Mouse (Mus musculus): ENCODE measurements around the gene Senp1. TPM values are rescaled to one million over a fixed set of nuclear protein-coding genes. Genes with fewer than 3 reads are reported as not detected.

The Senp1 gene
- total and polyA plus RNA-seq, 3 experiments, result 5.3 to 10.0 (median 9.8) TPM

- no peak overlapping the region for H3K27ac ChIP-seq
- H3K27me3 ChIP-seq (ENCODE audit: control insufficient read depth, insufficient read depth, low read length), result no peaks in the 10 kb centered on the region
- no peaks in the 10 kb centered on the region for H3K79me2 ChIP-seq (replicated peaks; ENCODE audit: control insufficient read depth, insufficient read depth, low read length)
- H3K36me3 ChIP-seq (ENCODE audit: control insufficient read depth, insufficient read depth, low read length), result no peaks in the 10 kb centered on the region
- no peak for DNase-seq
- no peak for TF ChIP-seq POLR2A (IDR thresholded peaks at IDR 0.05; ENCODE audit: insufficient read depth, low read depth, low read length)
- no peak for TF ChIP-seq CTCF (IDR thresholded peaks at IDR 0.05)
- no peak for TF ChIP-seq EP300 (IDR thresholded peaks at IDR 0.05; ENCODE audit: insufficient read depth, low read depth, low read length)
- WGBS, result 76% methylated on average over 6 of the region's 6 CpGs
- intact Hi-C loops (cut with DNase I), result no loop called here
- no peak overlapping the region for H3K9ac ChIP-seq (ENCODE audit: low read depth, low read length)
- no peak overlapping the region for H3K4me3 ChIP-seq
- H3K4me1 ChIP-seq (ENCODE audit: control insufficient read depth, insufficient read depth, low read length), result no peaks in the 10 kb centered on the region
Measured at GRCm38 (mm10) chr15:98012810-98013209, 80.7 kb downstream of the Senp1 start.

DNA sequence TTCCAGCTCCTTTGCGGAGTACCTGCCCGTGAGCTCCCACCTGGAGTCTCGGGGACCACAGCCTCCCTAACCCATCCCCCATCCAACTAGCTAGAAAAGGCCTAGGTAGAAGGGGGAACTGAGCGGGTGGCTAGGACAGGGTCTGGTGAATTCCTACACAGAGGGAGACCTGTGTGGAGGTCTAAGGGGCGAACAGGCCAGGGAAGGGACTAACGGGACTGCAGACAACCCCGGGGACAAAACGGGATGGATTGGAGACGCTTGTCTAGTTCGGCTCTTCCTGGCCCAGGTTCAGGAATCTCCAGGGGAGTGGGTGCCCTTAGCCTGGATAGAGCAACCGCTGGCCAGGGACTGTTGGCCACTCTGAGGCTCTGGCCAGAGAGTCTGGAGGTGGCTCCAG is 88.4 kb downstream of the Senp1 start:
- Histone ChIP-seq H3K36me3 (ENCODE audit: control insufficient read depth, insufficient read depth, low read length) (no peaks in the 10 kb centered on the region), H3K79me2 (replicated peaks; ENCODE audit: control insufficient read depth, insufficient read depth, low read length) (no peaks in the 10 kb centered on the region), H3K9ac (ENCODE audit: low read depth, low read length) (no peak overlapping the region), H3K4me1 (ENCODE audit: control insufficient read depth, insufficient read depth, low read length) (peaks cover 5% of the 10 kb centered on the region), H3K27me3 (ENCODE audit: control insufficient read depth, insufficient read depth, low read length) (peaks cover 28% of the 10 kb centered on the region), H3K27ac (no peak overlapping the region), H3K4me3 (no peak overlapping the region)
- WGBS, result 23% methylated on average over 11 of the region's 11 CpGs
- TF ChIP-seq POLR2A (IDR thresholded peaks at IDR 0.05; ENCODE audit: insufficient read depth, low read depth, low read length) (no peak), CTCF (IDR thresholded peaks at IDR 0.05) (no peak), EP300 (IDR thresholded peaks at IDR 0.05; ENCODE audit: insufficient read depth, low read depth, low read length) (no peak)
- intact Hi-C loops (cut with DNase I), result no loop called here
- DNase-seq, result no peak

GRCm38 (mm10) chr15:98004740-98005159 is 88.8 kb downstream of the Senp1 start:
- peaks cover 29% of the 10 kb centered on the region for H3K27me3 ChIP-seq (ENCODE audit: control insufficient read depth, insufficient read depth, low read length)

DNA sequence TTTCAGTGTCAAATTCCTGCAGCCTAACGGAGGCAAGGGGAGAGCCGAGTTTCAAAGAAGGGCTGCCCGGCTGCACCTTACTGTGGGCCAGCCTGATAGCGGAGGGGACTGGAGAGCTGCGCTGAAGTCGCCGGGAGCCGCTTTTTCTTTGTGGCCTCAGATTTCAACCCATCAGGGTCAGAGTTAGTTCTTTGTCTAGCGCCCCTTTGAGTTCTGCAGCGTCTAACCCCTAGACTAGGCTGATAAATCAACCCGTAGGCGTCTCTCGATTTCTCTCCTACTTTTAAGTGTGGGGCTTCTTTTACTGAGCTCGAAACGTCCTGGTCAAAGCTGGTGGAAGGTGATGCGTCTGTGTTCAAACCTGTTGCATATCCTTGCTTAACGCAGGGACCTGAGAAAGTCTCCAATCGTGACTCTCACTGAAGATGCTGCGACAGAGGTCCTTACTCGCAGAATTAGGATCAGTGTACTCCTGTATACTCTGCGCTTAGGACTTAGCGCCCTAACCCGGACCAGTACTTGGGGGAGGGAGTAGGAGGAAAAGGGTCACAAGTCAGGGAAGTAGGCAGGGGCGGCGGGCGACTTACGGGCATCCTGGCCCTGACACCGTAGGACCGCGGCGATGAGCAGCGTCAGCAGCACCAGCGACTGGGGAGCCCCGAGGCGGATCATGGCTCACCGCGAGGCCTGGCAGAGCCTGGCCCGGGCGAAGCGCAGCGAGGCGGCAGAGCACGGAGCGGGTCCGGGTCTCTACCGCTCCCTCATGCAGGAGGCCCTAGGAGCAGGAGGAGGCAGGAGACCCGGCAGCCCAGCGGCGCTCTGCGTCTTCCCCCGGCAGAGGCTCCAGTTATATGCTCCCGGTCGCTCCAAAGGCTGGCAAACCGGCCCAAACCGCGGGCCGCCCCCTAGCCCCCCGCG is 89.5 kb downstream of the Senp1 start, which contains the start of gene Col2a1:
Gene Col2a1 (minus strand): TSS at position 874 of the 918 bp plus-strand sequence.
- Histone ChIP-seq H3K27ac (no peak within 1 kb of the TSS), H3K9ac (ENCODE audit: low read depth, low read length) (no peak within 1 kb of the TSS), H3K79me2 (replicated peaks; ENCODE audit: control insufficient read depth, insufficient read depth, low read length) (no peaks in the 10 kb centered on the region), H3K36me3 (ENCODE audit: control insufficient read depth, insufficient read depth, low read length) (no peaks in the 10 kb centered on the region), H3K4me1 (ENCODE audit: control insufficient read depth, insufficient read depth, low read length) (peaks cover 5% of the 10 kb centered on the region), H3K4me3 (no peak within 1 kb of the TSS), H3K27me3 (ENCODE audit: control insufficient read depth, insufficient read depth, low read length) (peaks cover 32% of the 10 kb centered on the region)
- 2% methylated on average over 58 of the region's 59 CpGs for WGBS
- no peak for TF ChIP-seq POLR2A (IDR thresholded peaks at IDR 0.05; ENCODE audit: insufficient read depth, low read depth, low read length)
- TF ChIP-seq EP300 (IDR thresholded peaks at IDR 0.05; ENCODE audit: insufficient read depth, low read depth, low read length), result no peak
- TF ChIP-seq CTCF (IDR thresholded peaks at IDR 0.05), result no peak
- DNase-seq, result no peak
- intact Hi-C loops (cut with DNase I), result no loop called here

More at GRCm38 (mm10) chr15:98004740-98005159, 88.8 kb downstream of the Senp1 start:
- Histone ChIP-seq H3K4me3 (no peak overlapping the region), H3K9ac (ENCODE audit: low read depth, low read length) (no peak overlapping the region), H3K27ac (no peak overlapping the region), H3K79me2 (replicated peaks; ENCODE audit: control insufficient read depth, insufficient read depth, low read length) (no peaks in the 10 kb centered on the region), H3K36me3 (ENCODE audit: control insufficient read depth, insufficient read depth, low read length) (no peaks in the 10 kb centered on the region), H3K4me1 (ENCODE audit: control insufficient read depth, insufficient read depth, low read length) (peaks cover 5% of the 10 kb centered on the region)
- intact Hi-C loops (cut with DNase I), result no loop called here
- TF ChIP-seq POLR2A (IDR thresholded peaks at IDR 0.05; ENCODE audit: insufficient read depth, low read depth, low read length), result no peak
- no peak for TF ChIP-seq EP300 (IDR thresholded peaks at IDR 0.05; ENCODE audit: insufficient read depth, low read depth, low read length)
- no peak for TF ChIP-seq CTCF (IDR thresholded peaks at IDR 0.05)
- no peak for DNase-seq
- 11% methylated on average over 18 of the region's 19 CpGs for WGBS

DNA sequence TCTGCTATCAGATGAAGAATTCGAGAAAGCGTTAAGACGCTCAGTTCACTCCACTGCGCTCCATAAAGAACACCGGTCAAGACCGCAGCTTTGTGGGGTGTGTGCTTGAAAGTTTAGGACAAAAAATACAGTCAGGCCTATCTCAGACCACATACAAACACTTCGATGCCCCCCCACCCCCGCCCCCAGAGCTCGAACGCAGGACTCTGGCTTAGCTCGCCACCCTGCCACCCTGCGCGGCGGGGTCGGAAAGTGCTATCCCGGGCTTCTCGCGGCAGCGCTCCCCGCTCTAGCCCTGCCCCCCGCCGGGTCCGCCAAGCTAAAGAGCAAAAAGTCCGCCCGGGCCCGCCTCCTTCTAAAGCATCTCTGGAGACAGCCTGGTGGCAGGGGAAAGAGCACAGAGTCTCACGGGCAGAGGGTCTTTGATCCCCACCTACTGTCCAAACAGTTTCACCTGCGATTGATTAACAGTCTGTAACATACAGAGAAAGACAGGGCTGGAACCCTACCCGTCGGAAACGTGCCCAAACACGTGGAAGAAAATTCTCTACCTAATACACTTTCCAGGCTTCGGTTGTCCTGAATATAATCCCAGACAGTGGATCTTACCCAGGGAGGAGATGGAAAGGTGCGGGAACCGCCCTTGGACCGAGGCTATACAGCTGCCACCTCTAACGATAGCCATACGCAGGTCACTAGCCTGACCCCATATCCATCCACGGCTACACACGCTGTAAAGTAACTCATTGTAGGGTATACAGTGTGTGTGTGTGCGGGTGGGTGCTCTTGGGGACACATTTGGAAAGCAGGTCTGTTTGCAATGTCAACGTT is 90.3 kb downstream of the Senp1 start:
- Histone ChIP-seq H3K4me1 (ENCODE audit: control insufficient read depth, insufficient read depth, low read length) (peaks cover 5% of the 10 kb centered on the region), H3K79me2 (replicated peaks; ENCODE audit: control insufficient read depth, insufficient read depth, low read length) (no peaks in the 10 kb centered on the region), H3K4me3 (no peak overlapping the region), H3K27me3 (ENCODE audit: control insufficient read depth, insufficient read depth, low read length) (peaks cover 32% of the 10 kb centered on the region), H3K9ac (ENCODE audit: low read depth, low read length) (no peak overlapping the region), H3K36me3 (ENCODE audit: control insufficient read depth, insufficient read depth, low read length) (no peaks in the 10 kb centered on the region), H3K27ac (no peak overlapping the region)
- intact Hi-C loops (cut with DNase I), result no loop called here
- WGBS, result 2% methylated on average over 42 of the region's 42 CpGs
- TF ChIP-seq EP300 (IDR thresholded peaks at IDR 0.05; ENCODE audit: insufficient read depth, low read depth, low read length) (no peak), CTCF (IDR thresholded peaks at IDR 0.05) (no peak), POLR2A (IDR thresholded peaks at IDR 0.05; ENCODE audit: insufficient read depth, low read depth, low read length) (no peak)
- DNase-seq, result no peak

All from heart, adult 2 months (tissue).